Mouse (Mus musculus): ENCODE data around the gene Gpc3.

DNA sequence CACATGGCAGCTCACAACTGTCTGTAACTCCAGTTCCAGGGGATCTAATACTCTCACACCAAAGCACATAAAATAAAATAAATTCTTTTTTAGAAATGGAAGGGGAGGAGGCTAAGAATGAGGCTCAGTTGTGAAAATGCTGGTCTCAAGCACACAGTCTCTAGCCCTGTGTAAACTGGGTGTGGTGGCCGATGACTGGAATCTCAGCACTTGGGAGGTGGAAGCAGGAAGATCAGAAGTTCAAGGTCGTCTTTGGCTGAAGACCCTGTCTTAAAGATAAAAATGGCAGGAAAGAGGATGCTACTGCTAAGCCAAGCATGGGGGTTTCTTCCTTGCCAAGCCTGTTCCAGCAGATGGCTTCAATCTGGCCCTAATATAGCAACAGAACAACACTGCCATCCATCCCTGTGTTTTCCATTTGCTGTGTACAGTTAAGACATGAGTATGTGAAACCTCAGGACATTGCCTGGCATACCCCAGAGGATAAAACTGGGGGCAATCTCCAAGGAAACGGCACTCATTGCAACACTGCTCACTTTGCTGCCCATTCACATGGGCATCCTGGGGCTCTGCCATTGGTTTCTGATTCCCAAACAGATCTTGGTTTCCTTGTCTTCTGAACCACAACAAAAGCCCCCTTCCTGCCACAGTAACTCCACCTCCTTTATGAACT lies 334.9 kb downstream of the Gpc3 start:
- no peak for TF ChIP-seq ZC3H11A (IDR thresholded peaks at IDR 0.05; ENCODE audit: borderline replicate concordance, low read depth, low read length)
- no peak for TF ChIP-seq MAFK (IDR thresholded peaks at IDR 0.05; ENCODE audit: insufficient read depth, low read depth, low read length)
- TF ChIP-seq HCFC1 (IDR thresholded peaks at IDR 0.05; ENCODE audit: borderline replicate concordance, insufficient read depth, low read length) = no peak
- no peak for TF ChIP-seq CHD2 (IDR thresholded peaks at IDR 0.05; ENCODE audit: low read depth, low read length)
- no peak for TF ChIP-seq ZNF384 (IDR thresholded peaks at IDR 0.05; ENCODE audit: low read depth, low read length)
